Mouse (Mus musculus) heart, embryonic 11.5 days (tissue): ENCODE results near the gene Cks1b. TPM values are rescaled to one million over a fixed set of nuclear protein-coding genes. Genes with fewer than 3 reads are reported as not detected.

Source experiments
- ATAC-seq: fragments of 200-750 bp; cut with Nextera tagmentation; replicated peaks from 2 replicates; pipeline ENCODE4 v1.8.0; 2017; ENCODE audit warnings: moderate library complexity; ENCODE audit not compliant: insufficient number of reproducible peaks, low FRiP score, low TSS enrichment
- H3K27ac ChIP-seq: fragments of 300-500 bp; sonication (generic); 2 replicates; pipeline ENCODE4 v1.5.1; 2014; ENCODE audit warnings: mild to moderate bottlenecking, low read depth, low read length
- H3K27me3 ChIP-seq: fragments of 300-500 bp; sonication (generic); 2 replicates; pipeline ENCODE4 v1.6.1; 2014; ENCODE audit warnings: mild to moderate bottlenecking, low read length, mixed read lengths; ENCODE audit not compliant: control insufficient read depth, insufficient read depth
- H3K36me3 ChIP-seq: fragments of 300-500 bp; sonication (generic); 2 replicates; pipeline ENCODE4 v1.6.1; 2014; ENCODE audit warnings: mild to moderate bottlenecking, low read length, moderate library complexity, mixed read lengths; ENCODE audit not compliant: control insufficient read depth, insufficient read depth
- H3K4me1 ChIP-seq: fragments of 300-500 bp; sonication (generic); 2 replicates; pipeline ENCODE4 v1.6.1; 2014; ENCODE audit warnings: low read length; ENCODE audit not compliant: control insufficient read depth, insufficient read depth
- H3K4me2 ChIP-seq: fragments of 300-500 bp; sonication (generic); 2 replicates; pipeline ENCODE4 v1.6.1; 2014; ENCODE audit warnings: mild to moderate bottlenecking, moderate library complexity
- H3K4me3 ChIP-seq: fragments of 300-500 bp; sonication (generic); 2 replicates; pipeline ENCODE4 v1.5.1; 2014; ENCODE audit warnings: low read depth, low read length
- H3K9ac ChIP-seq: fragments of 300-500 bp; sonication (generic); 2 replicates; pipeline ENCODE4 v1.6.1; 2014; ENCODE audit warnings: mild to moderate bottlenecking, low read depth, low read length, moderate library complexity
- H3K9me3 ChIP-seq: fragments of 300-500 bp; sonication (generic); replicated peaks from 2 replicates; pipeline ENCODE4 v1.6.1; 2016; ENCODE audit warnings: low read length; ENCODE audit not compliant: control insufficient read depth
- WGBS: fragments of 180-500 bp; shearing (Covaris S2); extraction: QIAGEN DNeasy Blood & Tissue Kit; methylation state at CpG from one replicate; pipeline ENCODE4 v1.1.7; 2014; ENCODE audit not compliant: insufficient replicate concordance; 5-methylcytosine and 5-hydroxymethylcytosine counted together
- polyA plus RNA-seq: library from polyadenylated mRNA; unstranded; fragments of >200 nt; fragmentation: Nextera tagmentation; extraction: Ambion mirVana; gene quantifications from 2 replicates; pipeline ENCODE4 v1.2.1, GENCODE M21; 2014

Cks1b gene
- polyA plus RNA-seq, 1 experiment from 2014 or later, result 411 TPM

GRCm38 (mm10) chr3:89384331-89385076, 33.7 kb downstream of the Cks1b start:
- ATAC-seq, result no peak
- Histone ChIP-seq H3K9ac (no peak overlapping the region), H3K36me3 (no peaks in the 10 kb centered on the region), H3K9me3 (no peaks in the 10 kb centered on the region), H3K27ac (no peak overlapping the region), H3K27me3 (no peaks in the 10 kb centered on the region), H3K4me2 (no peak overlapping the region), H3K4me1 (peaks cover 7% of the 10 kb centered on the region; the same call in 1 of the 2 replicates), H3K4me3 (no peak overlapping the region)
- 72% methylated on average over 12 of the region's 12 CpGs for WGBS

GRCm38 (mm10) chr3:89383651-89384255, 34.4 kb downstream of the Cks1b start:
- H3K36me3 ChIP-seq, result no peaks in the 10 kb centered on the region
- no peak overlapping the region for H3K27ac ChIP-seq
- peaks cover 10% of the 10 kb centered on the region; the same call in 1 of the 2 replicates for H3K4me1 ChIP-seq
- no peak overlapping the region for H3K9ac ChIP-seq
- no peaks in the 10 kb centered on the region for H3K27me3 ChIP-seq
- WGBS, result 72% methylated on average over 5 of the region's 5 CpGs
- ATAC-seq, result no peak
- H3K4me3 ChIP-seq, result no peak overlapping the region
- H3K9me3 ChIP-seq, result no peaks in the 10 kb centered on the region
- H3K4me2 ChIP-seq, result no peak overlapping the region

GRCm38 (mm10) chr3:89382950-89383349, 35.2 kb downstream of the Cks1b start:
- peaks cover 15% of the 10 kb centered on the region; the same call in 1 of the 2 replicates for H3K4me1 ChIP-seq
- no peak overlapping the region for H3K4me3 ChIP-seq
- no peaks in the 10 kb centered on the region for H3K9me3 ChIP-seq
- H3K27ac ChIP-seq, result no peak overlapping the region
- no peaks in the 10 kb centered on the region for H3K27me3 ChIP-seq
- ATAC-seq, result no peak
- 69% methylated on average over 5 of the region's 5 CpGs for WGBS
- H3K9ac ChIP-seq, result no peak overlapping the region
- no peak overlapping the region for H3K4me2 ChIP-seq
- H3K36me3 ChIP-seq, result no peaks in the 10 kb centered on the region

- Histone ChIP-seq H3K4me1 (peaks cover 19% of the 10 kb centered on the region; the same call in 1 of the 2 replicates), H3K4me2 (no peak overlapping the region), H3K27ac (no peak overlapping the region), H3K9me3 (no peaks in the 10 kb centered on the region), H3K27me3 (no peaks in the 10 kb centered on the region), H3K9ac (no peak overlapping the region), H3K4me3 (no peak overlapping the region), H3K36me3 (no peaks in the 10 kb centered on the region)
- WGBS, result 85% methylated on average over 9 of the region's 9 CpGs
- ATAC-seq, result no peak
Measured at GRCm38 (mm10) chr3:89382033-89382882, 35.9 kb downstream of the Cks1b start.

GRCm38 (mm10) chr3:89381233-89381632, 37.0 kb downstream of the Cks1b start:
- Histone ChIP-seq H3K27me3 (no peaks in the 10 kb centered on the region), H3K27ac (no peak overlapping the region), H3K4me1 (peaks cover 16% of the 10 kb centered on the region; the same call in 1 of the 2 replicates), H3K9ac (no peak overlapping the region), H3K36me3 (no peaks in the 10 kb centered on the region), H3K4me2 (no peak overlapping the region), H3K9me3 (no peaks in the 10 kb centered on the region), H3K4me3 (no peak overlapping the region)
- 81% methylated on average over 11 of the region's 11 CpGs for WGBS
- ATAC-seq, result no peak

GRCm38 (mm10) chr3:89380711-89381110, 37.5 kb downstream of the Cks1b start:
- H3K27ac ChIP-seq, result no peak overlapping the region
- no peaks in the 10 kb centered on the region for H3K36me3 ChIP-seq
- H3K4me1 ChIP-seq, result peaks cover 16% of the 10 kb centered on the region; the same call in 1 of the 2 replicates
- ATAC-seq, result no peak
- WGBS, result 90% methylated on average over 18 of the region's 18 CpGs
- H3K9me3 ChIP-seq, result no peaks in the 10 kb centered on the region
- no peak overlapping the region for H3K9ac ChIP-seq
- H3K4me2 ChIP-seq, result no peak overlapping the region
- H3K4me3 ChIP-seq, result no peak overlapping the region
- no peaks in the 10 kb centered on the region for H3K27me3 ChIP-seq

- H3K27ac ChIP-seq, result no peak overlapping the region
- H3K4me1 ChIP-seq, result peaks cover 16% of the 10 kb centered on the region; the same call in 1 of the 2 replicates
- no peaks in the 10 kb centered on the region for H3K36me3 ChIP-seq
- ATAC-seq, result no peak
- H3K9me3 ChIP-seq, result no peaks in the 10 kb centered on the region
- H3K4me2 ChIP-seq, result no peak overlapping the region
- WGBS, result 91% methylated on average over 14 of the region's 14 CpGs
- H3K27me3 ChIP-seq, result no peaks in the 10 kb centered on the region
- H3K4me3 ChIP-seq, result no peak overlapping the region
- H3K9ac ChIP-seq, result no peak overlapping the region
Measured at GRCm38 (mm10) chr3:89380291-89380690, 37.9 kb downstream of the Cks1b start.

GRCm38 (mm10) chr3:89379388-89380131, 38.6 kb downstream of the Cks1b start:
- Histone ChIP-seq H3K9ac (no peak overlapping the region), H3K9me3 (no peaks in the 10 kb centered on the region), H3K27me3 (no peaks in the 10 kb centered on the region), H3K4me2 (no peak overlapping the region), H3K27ac (no peak overlapping the region), H3K4me3 (no peak overlapping the region), H3K36me3 (no peaks in the 10 kb centered on the region), H3K4me1 (peaks cover 13% of the 10 kb centered on the region; the same call in 1 of the 2 replicates)
- WGBS, result 85% methylated on average over 31 of the region's 31 CpGs
- ATAC-seq, result no peak
